Mouse (Mus musculus) c-Kit-positive CD71-positive TER-119-positive erythroid progenitor cells, embryonic 14.5 days (primary cell): ENCODE results near the gene Gm37240.
A peak's percentile ranks its signal among the peaks of the same experiment; 100 is the strongest.

Experiments used
- DNase-seq: peaks from one replicate; pipeline ENCODE4 v3.0.0-alpha.2; 2013; ENCODE audit warnings: low spot score

Gm37240 gene

GRCm38 (mm10) chr3:85878911-85879310 lies 8.4 kb downstream of the Gm37240 start:
- DNase-seq = no peak

- DNase-seq = no peak
Observed at GRCm38 (mm10) chr3:85863996-85864395, 23.3 kb downstream of the Gm37240 start.

GRCm38 (mm10) chr3:85862886-85863285 lies 24.4 kb downstream of the Gm37240 start:
- DNase-seq = no peak

GRCm38 (mm10) chr3:85860996-85861395 lies 26.3 kb downstream of the Gm37240 start:
- DNase-seq = no peak

GRCm38 (mm10) chr3:85859311-85859710 lies 28.0 kb downstream of the Gm37240 start:
- no peak for DNase-seq

- no peak for DNase-seq
Observed at GRCm38 (mm10) chr3:85858140-85859135, 28.9 kb downstream of the Gm37240 start.

- peak; percentile 60 for DNase-seq
Observed at GRCm38 (mm10) chr3:85857083-85857482, 30.2 kb downstream of the Gm37240 start.

GRCm38 (mm10) chr3:85855947-85856346 lies 31.4 kb downstream of the Gm37240 start:
- DNase-seq = peak; percentile 41

- no peak for DNase-seq
Observed at GRCm38 (mm10) chr3:85855043-85855442, 32.3 kb downstream of the Gm37240 start.

GRCm38 (mm10) chr3:85854143-85854542 lies 33.2 kb downstream of the Gm37240 start:
- no peak for DNase-seq

- DNase-seq = no peak
Observed at GRCm38 (mm10) chr3:85853715-85854114, 33.6 kb downstream of the Gm37240 start.

GRCm38 (mm10) chr3:85850079-85850478 lies 37.2 kb downstream of the Gm37240 start:
- no peak for DNase-seq

GRCm38 (mm10) chr3:85846316-85846715 lies 41.0 kb downstream of the Gm37240 start:
- no peak for DNase-seq

- no peak for DNase-seq
Observed at GRCm38 (mm10) chr3:85845341-85845740, 42.0 kb downstream of the Gm37240 start.

GRCm38 (mm10) chr3:85842881-85843218 lies 44.5 kb downstream of the Gm37240 start:
- no peak for DNase-seq

GRCm38 (mm10) chr3:85842177-85842880 lies 45.0 kb downstream of the Gm37240 start:
- DNase-seq = no peak

- DNase-seq = no peak
Observed at GRCm38 (mm10) chr3:85841454-85842176, 45.7 kb downstream of the Gm37240 start.

GRCm38 (mm10) chr3:85833627-85834026 lies 53.7 kb downstream of the Gm37240 start:
- DNase-seq = no peak

- no peak for DNase-seq
Observed at GRCm38 (mm10) chr3:85832490-85833155, 54.7 kb downstream of the Gm37240 start.

GRCm38 (mm10) chr3:85831785-85832184 lies 55.5 kb downstream of the Gm37240 start:
- DNase-seq = no peak

- no peak for DNase-seq
Observed at GRCm38 (mm10) chr3:85829047-85829446, 58.3 kb downstream of the Gm37240 start.

GRCm38 (mm10) chr3:85827815-85828214 lies 59.5 kb downstream of the Gm37240 start:
- DNase-seq = no peak
